ENCODE assay signal across 12 mouse cellular contexts in the genomic region with DNA sequence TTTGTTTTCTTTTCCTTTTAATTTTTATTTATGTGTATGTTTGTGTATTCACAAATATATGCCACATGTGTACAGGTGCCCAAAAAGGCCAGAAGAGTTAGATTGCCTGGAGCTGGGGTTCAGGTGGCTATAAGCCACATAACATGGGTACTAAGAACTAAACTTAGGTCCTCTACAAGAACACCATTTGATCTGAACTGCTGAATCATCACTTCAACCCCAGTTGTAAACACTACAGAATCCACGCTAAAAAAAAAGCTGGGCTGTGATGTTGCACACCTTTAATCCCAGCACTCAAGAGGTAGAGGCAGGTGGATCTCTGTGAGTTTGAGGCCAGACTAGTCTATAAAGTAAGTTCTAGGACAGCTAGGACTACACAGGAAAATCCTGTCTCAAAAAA. TPM values are rescaled to one million over a fixed set of nuclear protein-coding genes. Genes with fewer than 3 reads are reported as not detected.
DNase-seq lines count a peak whose midpoint lies in the region; ATAC-seq and TF ChIP-seq lines count a peak whose summit lies in the region.
"Had no signal": no experiment of that assay in that cellular context is flagged by ENCODE, and none has a peak within 500 bp of the region (broad histone marks: within the 10 kb centered on the region; RNA-seq: fewer than 3 reads in every experiment).

No protein-coding gene starts in this region.

- no peaks in the 10 kb centered on the region for H3K27me3 ChIP-seq in hindbrain, embryonic 13.5 days
- H3K27me3 ChIP-seq in hindbrain, embryonic 10.5 days (ENCODE audit: insufficient read depth, poor library complexity, severe bottlenecking): no peaks in the 10 kb centered on the region
- H3K27me3 ChIP-seq in ES-Bruce4 (ENCODE audit: control insufficient read depth, insufficient read depth, low read length, poor library complexity, severe bottlenecking): no peaks in the 10 kb centered on the region
- no peaks in the 10 kb centered on the region for H3K27me3 ChIP-seq in forebrain, embryonic 13.5 days
- H3K27me3 ChIP-seq in midbrain, embryonic 12.5 days: no peaks in the 10 kb centered on the region
- no peaks in the 10 kb centered on the region for H3K27me3 ChIP-seq in lung, postnatal 0 days (replicated peaks; ENCODE audit: insufficient read depth, low read length)

- peaks cover 41% of the 10 kb centered on the region for H3K4me1 ChIP-seq in hindbrain, embryonic 13.5 days (replicated peaks)
- H3K4me1 ChIP-seq in hindbrain, embryonic 10.5 days (replicated peaks): peaks cover 26% of the 10 kb centered on the region
- no peaks in the 10 kb centered on the region for H3K4me1 ChIP-seq in ES-Bruce4 (ENCODE audit: control insufficient read depth, insufficient read depth, low read length)
- peaks cover 37% of the 10 kb centered on the region for H3K4me1 ChIP-seq in forebrain, embryonic 13.5 days
- peaks cover 30% of the 10 kb centered on the region for H3K4me1 ChIP-seq in midbrain, embryonic 12.5 days
- no peaks in the 10 kb centered on the region; the same call in 1 of the 2 replicates for H3K4me1 ChIP-seq in lung, postnatal 0 days (ENCODE audit: insufficient read depth, low read depth, low read length)

- no peak for TF ChIP-seq POLR2A in ES-Bruce4 (IDR thresholded peaks at IDR 0.05; ENCODE audit: insufficient read depth, low read length)

- 82% methylated on average over 1 of the region's 1 CpGs for WGBS in hindbrain, embryonic 13.5 days
- WGBS in hindbrain, embryonic 10.5 days: 72% methylated on average over 1 of the region's 1 CpGs
- WGBS in forebrain, embryonic 13.5 days: 94% methylated on average over 1 of the region's 1 CpGs
- WGBS in midbrain, embryonic 12.5 days: 83% methylated on average over 1 of the region's 1 CpGs
- 47% methylated on average over 1 of the region's 1 CpGs for WGBS in lung, postnatal 0 days

- H3K9ac ChIP-seq in hindbrain, embryonic 13.5 days: peak overlapping the region; percentile 43; the same call in 1 of the 2 replicates
- H3K9ac ChIP-seq in ES-Bruce4 (ENCODE audit: low read depth, poor library complexity, severe bottlenecking): peak overlapping the region; percentile 70
- H3K9ac ChIP-seq in forebrain, embryonic 13.5 days: no peak overlapping the region
- H3K9ac ChIP-seq in midbrain, embryonic 12.5 days (replicated peaks): no peak overlapping the region
- no peak overlapping the region for H3K9ac ChIP-seq in lung, postnatal 0 days (replicated peaks; ENCODE audit: low read depth)

- no peak overlapping the region; the same call in 1 of the 2 replicates for H3K4me3 ChIP-seq in hindbrain, embryonic 13.5 days
- no peak overlapping the region for H3K4me3 ChIP-seq in hindbrain, embryonic 10.5 days
- H3K4me3 ChIP-seq in ES-Bruce4 (ENCODE audit: low read depth, low read length): no peak overlapping the region
- no peak overlapping the region for H3K4me3 ChIP-seq in forebrain, embryonic 13.5 days
- no peak overlapping the region for H3K4me3 ChIP-seq in midbrain, embryonic 12.5 days
- no peak overlapping the region for H3K4me3 ChIP-seq in lung, postnatal 0 days (ENCODE audit: low read depth, low read length)

- TF ChIP-seq CTCF in ES-Bruce4 (IDR thresholded peaks at IDR 0.05; ENCODE audit: low read depth, low read length): no peak
- no peak for TF ChIP-seq CTCF in lung, postnatal 0 days (IDR thresholded peaks at IDR 0.05)

- H3K9me3 ChIP-seq in hindbrain, embryonic 13.5 days: no peaks in the 10 kb centered on the region
- H3K9me3 ChIP-seq in hindbrain, embryonic 10.5 days: no peaks in the 10 kb centered on the region
- H3K9me3 ChIP-seq in ES-Bruce4 (replicated peaks; ENCODE audit: control insufficient read depth, insufficient read depth, low read length, poor library complexity, severe bottlenecking): no peaks in the 10 kb centered on the region
- no peaks in the 10 kb centered on the region for H3K9me3 ChIP-seq in forebrain, embryonic 13.5 days (replicated peaks)
- no peaks in the 10 kb centered on the region for H3K9me3 ChIP-seq in midbrain, embryonic 12.5 days
- no peaks in the 10 kb centered on the region for H3K9me3 ChIP-seq in lung, postnatal 0 days (ENCODE audit: low read length)
- H3K9me3 ChIP-seq: heart, embryonic 10.5 days had no signal

- no peak for TF ChIP-seq EP300 in ES-Bruce4 (IDR thresholded peaks at IDR 0.05; ENCODE audit: insufficient read depth, low read depth, low read length)
- TF ChIP-seq EP300 in lung, postnatal 0 days (IDR thresholded peaks at IDR 0.05): no peak

- peak overlapping the region; percentile 76 for H3K4me2 ChIP-seq in hindbrain, embryonic 13.5 days
- H3K4me2 ChIP-seq in forebrain, embryonic 13.5 days: peak overlapping the region; percentile 12
- H3K4me2 ChIP-seq in midbrain, embryonic 12.5 days (replicated peaks): 0 out of 2 replicates have a peak overlapping the region, but pooled peaks have one; percentile 5
- H3K4me2 ChIP-seq in lung, postnatal 0 days (replicated peaks; ENCODE audit: low read depth, low read length): no peak overlapping the region

- DNase-seq in hindbrain, embryonic 10.5 days (ENCODE audit: low spot score): no peak
- DNase-seq in lung, postnatal 10 days: no peak
- no peak for DNase-seq in cerebellum, adult 11 months
- no peak for DNase-seq in lung, postnatal 0 days (ENCODE audit: low spot score)
- DNase-seq: layer of hippocampus, adult 9-11 months; lung, postnatal 4 days; retina, postnatal 1 day had no signal

- ATAC-seq in hindbrain, embryonic 13.5 days (ENCODE audit: low FRiP score): no peak
- no peak for ATAC-seq in forebrain, embryonic 13.5 days
- ATAC-seq in midbrain, embryonic 12.5 days (ENCODE audit: low FRiP score, low read depth): no peak
- ATAC-seq in lung, postnatal 0 days: no peak

- H3K27ac ChIP-seq in hindbrain, embryonic 13.5 days: no peak overlapping the region
- H3K27ac ChIP-seq in hindbrain, embryonic 10.5 days: no peak overlapping the region
- peak overlapping the region; percentile 47 for H3K27ac ChIP-seq in ES-Bruce4 (ENCODE audit: insufficient read depth, low read length)
- H3K27ac ChIP-seq in forebrain, embryonic 13.5 days: no peak overlapping the region
- no peak overlapping the region for H3K27ac ChIP-seq in midbrain, embryonic 12.5 days (replicated peaks)
- no peak overlapping the region for H3K27ac ChIP-seq in lung, postnatal 0 days (ENCODE audit: low read length)

- peaks cover 20% of the 10 kb centered on the region for H3K36me3 ChIP-seq in hindbrain, embryonic 13.5 days
- H3K36me3 ChIP-seq in hindbrain, embryonic 10.5 days: peaks cover 25% of the 10 kb centered on the region
- peaks cover 29% of the 10 kb centered on the region for H3K36me3 ChIP-seq in ES-Bruce4 (ENCODE audit: control insufficient read depth, insufficient read depth, low read length, poor library complexity, severe bottlenecking)
- H3K36me3 ChIP-seq in forebrain, embryonic 13.5 days (ENCODE audit: poor library complexity, severe bottlenecking): peaks cover 21% of the 10 kb centered on the region
- peaks cover 21% of the 10 kb centered on the region for H3K36me3 ChIP-seq in midbrain, embryonic 12.5 days
- peaks cover 6% of the 10 kb centered on the region; the same call in 1 of the 2 replicates for H3K36me3 ChIP-seq in lung, postnatal 0 days (ENCODE audit: insufficient read depth, low read length)

RNA-seq across cellular contexts. Expression of a gene that starts 1.8 kb away (rescaled TPM):
- 153 and 163 TPM in 2 replicates for polyA plus RNA-seq in hindbrain, embryonic 13.5 days (2015; fragmentation: Nextera tagmentation; extraction: Ambion mirVana)
- 128 and 146 TPM in 2 replicates for polyA plus RNA-seq in hindbrain, embryonic 10.5 days (2016; fragmentation: Nextera tagmentation; extraction: Ambion mirVana)
- 170 TPM in 2 replicates for polyA plus RNA-seq in ES-Bruce4 (2011; ENCODE audit: insufficient read depth, insufficient read length, low read depth, missing spikeins)
- 135 and 143 TPM in 2 replicates for polyA plus RNA-seq in forebrain, embryonic 13.5 days (2015; fragmentation: Nextera tagmentation; extraction: Ambion mirVana)
- polyA plus RNA-seq in midbrain, embryonic 12.5 days (2016; fragmentation: Nextera tagmentation; extraction: Ambion mirVana): 138 and 150 TPM in 2 replicates
- 91.8 and 97.9 TPM in 2 replicates for polyA plus RNA-seq in lung, postnatal 0 days (2015; fragmentation: Nextera tagmentation; extraction: Ambion mirVana)

RNA-seq across cellular contexts. Expression of a gene that starts 14.2 kb away (rescaled TPM):
- polyA plus RNA-seq in hindbrain, embryonic 13.5 days (2015; fragmentation: Nextera tagmentation; extraction: Ambion mirVana): 82.6 and 89.9 TPM in 2 replicates
- polyA plus RNA-seq in hindbrain, embryonic 10.5 days (2016; fragmentation: Nextera tagmentation; extraction: Ambion mirVana): 112 and 115 TPM in 2 replicates
- polyA plus RNA-seq in ES-Bruce4 (2011; ENCODE audit: insufficient read depth, insufficient read length, low read depth, missing spikeins): 81.1 and 97.0 TPM in 2 replicates
- 92.0 and 97.4 TPM in 2 replicates for polyA plus RNA-seq in forebrain, embryonic 13.5 days (2015; fragmentation: Nextera tagmentation; extraction: Ambion mirVana)
- 78.5 and 80.7 TPM in 2 replicates for polyA plus RNA-seq in midbrain, embryonic 12.5 days (2016; fragmentation: Nextera tagmentation; extraction: Ambion mirVana)
- 45.3 and 48.7 TPM in 2 replicates for polyA plus RNA-seq in lung, postnatal 0 days (2015; fragmentation: Nextera tagmentation; extraction: Ambion mirVana)

RNA-seq across cellular contexts. Expression of a gene that starts 19.1 kb away (rescaled TPM):
- 1.9 and 3.0 TPM in 2 replicates for polyA plus RNA-seq in hindbrain, embryonic 13.5 days (2015; fragmentation: Nextera tagmentation; extraction: Ambion mirVana)
- polyA plus RNA-seq in hindbrain, embryonic 10.5 days (2016; fragmentation: Nextera tagmentation; extraction: Ambion mirVana): 2.8 and 2.9 TPM in 2 replicates
- 2.2 TPM in 1 of 2 replicates, not detected in the other for polyA plus RNA-seq in ES-Bruce4 (2011; ENCODE audit: insufficient read depth, insufficient read length, low read depth, missing spikeins)
- polyA plus RNA-seq in forebrain, embryonic 13.5 days (2015; fragmentation: Nextera tagmentation; extraction: Ambion mirVana): 1.9 and 3.7 TPM in 2 replicates
- 3.3 and 4.5 TPM in 2 replicates for polyA plus RNA-seq in midbrain, embryonic 12.5 days (2016; fragmentation: Nextera tagmentation; extraction: Ambion mirVana)
- 0.75 and 0.82 TPM in 2 replicates for polyA plus RNA-seq in lung, postnatal 0 days (2015; fragmentation: Nextera tagmentation; extraction: Ambion mirVana)

RNA-seq across cellular contexts. Expression of a gene that starts 19.8 kb away (rescaled TPM):
- 120 and 128 TPM in 2 replicates for polyA plus RNA-seq in hindbrain, embryonic 13.5 days (2015; fragmentation: Nextera tagmentation; extraction: Ambion mirVana)
- 95.6 and 106 TPM in 2 replicates for polyA plus RNA-seq in hindbrain, embryonic 10.5 days (2016; fragmentation: Nextera tagmentation; extraction: Ambion mirVana)
- 45.6 and 47.1 TPM in 2 replicates for polyA plus RNA-seq in ES-Bruce4 (2011; ENCODE audit: insufficient read depth, insufficient read length, low read depth, missing spikeins)
- 117 and 118 TPM in 2 replicates for polyA plus RNA-seq in forebrain, embryonic 13.5 days (2015; fragmentation: Nextera tagmentation; extraction: Ambion mirVana)
- polyA plus RNA-seq in midbrain, embryonic 12.5 days (2016; fragmentation: Nextera tagmentation; extraction: Ambion mirVana): 121 and 127 TPM in 2 replicates
- 130 and 143 TPM in 2 replicates for polyA plus RNA-seq in lung, postnatal 0 days (2015; fragmentation: Nextera tagmentation; extraction: Ambion mirVana)

RNA-seq across cellular contexts. Expression of a gene that starts 35.5 kb away (rescaled TPM):
- polyA plus RNA-seq in hindbrain, embryonic 13.5 days (2015; fragmentation: Nextera tagmentation; extraction: Ambion mirVana): 168 and 170 TPM in 2 replicates
- polyA plus RNA-seq in hindbrain, embryonic 10.5 days (2016; fragmentation: Nextera tagmentation; extraction: Ambion mirVana): 233 and 249 TPM in 2 replicates
- 122 and 200 TPM in 2 replicates for polyA plus RNA-seq in ES-Bruce4 (2011; ENCODE audit: insufficient read depth, insufficient read length, low read depth, missing spikeins)
- 194 and 211 TPM in 2 replicates for polyA plus RNA-seq in forebrain, embryonic 13.5 days (2015; fragmentation: Nextera tagmentation; extraction: Ambion mirVana)
- 210 and 224 TPM in 2 replicates for polyA plus RNA-seq in midbrain, embryonic 12.5 days (2016; fragmentation: Nextera tagmentation; extraction: Ambion mirVana)
- polyA plus RNA-seq in lung, postnatal 0 days (2015; fragmentation: Nextera tagmentation; extraction: Ambion mirVana): 88.8 and 89.7 TPM in 2 replicates

Comparison
In these comparisons a context has a peak if more than half of its experiments do, and no peak if none do; other contexts are left out.
1. H3K9ac ChIP-seq: peak in hindbrain, embryonic 13.5 days (single experiment) and ES-Bruce4 (single experiment); none in forebrain, embryonic 13.5 days (single experiment), midbrain, embryonic 12.5 days (single experiment) and lung, postnatal 0 days (single experiment).